Mouse (Mus musculus): ENCODE data around the gene Olfr1463. TPM values are rescaled to one million over a fixed set of nuclear protein-coding genes. Genes with fewer than 3 reads are reported as not detected.

Gene Olfr1463
- not detected for polyA plus RNA-seq (2015; fragmentation: Illumina TruSeq; extraction: RNeasy Lipid Tissue Mini Kit (QIAGEN cat#74804); ENCODE audit: insufficient read depth, low replicate concordance)

GRCm38 (mm10) chr19:13231028-13231427, at the start of gene Olfr1463:
TSS of gene Olfr1463 (plus strand) at chr19:13231328.

DNA sequence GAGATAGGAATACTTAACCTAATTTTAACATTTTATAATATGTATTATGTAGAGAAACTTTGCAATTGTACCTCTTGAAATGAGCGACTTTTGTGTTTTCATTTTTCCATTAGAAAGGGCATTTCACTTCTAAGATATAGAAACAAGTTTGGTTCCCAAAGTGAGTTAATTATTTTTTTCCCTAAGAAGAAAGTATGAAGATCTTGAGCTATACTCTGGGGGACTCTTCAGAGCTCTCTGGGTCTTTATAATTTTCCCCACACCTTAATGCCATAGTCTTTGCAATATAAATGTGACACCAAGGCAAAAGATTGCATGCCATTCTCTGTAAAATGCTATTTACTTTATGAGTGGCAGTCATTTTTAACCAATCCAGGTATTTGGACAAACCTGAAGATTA, 45.7 kb upstream of the Olfr1463 start, which contains the start of gene Olfr1462:
Olfr1462 (plus strand) TSS at position 301 of the 400 bp plus-strand sequence.

Other genes with a start within 250 kb of the Olfr1463 start
- gene Olfr1451, start 236.3 kb upstream of the Olfr1463 start, polyA plus RNA-seq (2015; fragmentation: Illumina TruSeq; extraction: RNeasy Lipid Tissue Mini Kit (QIAGEN cat#74804); ENCODE audit: insufficient read depth, low replicate concordance), result not detected
- gene Olfr1453, start 203.0 kb upstream of the Olfr1463 start, polyA plus RNA-seq (2015; fragmentation: Illumina TruSeq; extraction: RNeasy Lipid Tissue Mini Kit (QIAGEN cat#74804); ENCODE audit: insufficient read depth, low replicate concordance), result not detected
- not detected for gene Olfr1454, start 170.7 kb upstream of the Olfr1463 start, polyA plus RNA-seq (2015; fragmentation: Illumina TruSeq; extraction: RNeasy Lipid Tissue Mini Kit (QIAGEN cat#74804); ENCODE audit: insufficient read depth, low replicate concordance)
- gene Olfr1457, start 133.4 kb upstream of the Olfr1463 start, polyA plus RNA-seq (2015; fragmentation: Illumina TruSeq; extraction: RNeasy Lipid Tissue Mini Kit (QIAGEN cat#74804); ENCODE audit: insufficient read depth, low replicate concordance), result not detected
- gene Olfr1458, start 124.6 kb upstream of the Olfr1463 start, polyA plus RNA-seq (2015; fragmentation: Illumina TruSeq; extraction: RNeasy Lipid Tissue Mini Kit (QIAGEN cat#74804); ENCODE audit: insufficient read depth, low replicate concordance), result not detected
- not detected for gene Olfr1459, start 81.8 kb upstream of the Olfr1463 start, polyA plus RNA-seq (2015; fragmentation: Illumina TruSeq; extraction: RNeasy Lipid Tissue Mini Kit (QIAGEN cat#74804); ENCODE audit: insufficient read depth, low replicate concordance)
- not detected for gene Olfr1461, start 68.3 kb upstream of the Olfr1463 start, polyA plus RNA-seq (2015; fragmentation: Illumina TruSeq; extraction: RNeasy Lipid Tissue Mini Kit (QIAGEN cat#74804); ENCODE audit: insufficient read depth, low replicate concordance)
- not detected for gene Olfr1462, start 45.6 kb upstream of the Olfr1463 start, polyA plus RNA-seq (2015; fragmentation: Illumina TruSeq; extraction: RNeasy Lipid Tissue Mini Kit (QIAGEN cat#74804); ENCODE audit: insufficient read depth, low replicate concordance)
- not detected for gene Olfr1465, start 84.2 kb downstream of the Olfr1463 start, polyA plus RNA-seq (2015; fragmentation: Illumina TruSeq; extraction: RNeasy Lipid Tissue Mini Kit (QIAGEN cat#74804); ENCODE audit: insufficient read depth, low replicate concordance)
- gene Olfr1466, start 107.5 kb downstream of the Olfr1463 start, polyA plus RNA-seq (2015; fragmentation: Illumina TruSeq; extraction: RNeasy Lipid Tissue Mini Kit (QIAGEN cat#74804); ENCODE audit: insufficient read depth, low replicate concordance), result not detected
- gene Olfr1467, start 130.9 kb downstream of the Olfr1463 start, polyA plus RNA-seq (2015; fragmentation: Illumina TruSeq; extraction: RNeasy Lipid Tissue Mini Kit (QIAGEN cat#74804); ENCODE audit: insufficient read depth, low replicate concordance), result not detected
- not detected for gene Olfr1469, start 176.5 kb downstream of the Olfr1463 start, polyA plus RNA-seq (2015; fragmentation: Illumina TruSeq; extraction: RNeasy Lipid Tissue Mini Kit (QIAGEN cat#74804); ENCODE audit: insufficient read depth, low replicate concordance)
- not detected for gene Olfr1471, start 212.1 kb downstream of the Olfr1463 start, polyA plus RNA-seq (2015; fragmentation: Illumina TruSeq; extraction: RNeasy Lipid Tissue Mini Kit (QIAGEN cat#74804); ENCODE audit: insufficient read depth, low replicate concordance)
- gene Olfr1472, start 224.8 kb downstream of the Olfr1463 start, polyA plus RNA-seq (2015; fragmentation: Illumina TruSeq; extraction: RNeasy Lipid Tissue Mini Kit (QIAGEN cat#74804); ENCODE audit: insufficient read depth, low replicate concordance), result not detected
- gene Olfr1474, start 238.2 kb downstream of the Olfr1463 start, polyA plus RNA-seq (2015; fragmentation: Illumina TruSeq; extraction: RNeasy Lipid Tissue Mini Kit (QIAGEN cat#74804); ENCODE audit: insufficient read depth, low replicate concordance), result not detected
- not detected for gene Olfr1475, start 248.9 kb downstream of the Olfr1463 start, polyA plus RNA-seq (2015; fragmentation: Illumina TruSeq; extraction: RNeasy Lipid Tissue Mini Kit (QIAGEN cat#74804); ENCODE audit: insufficient read depth, low replicate concordance)